Mouse (Mus musculus): ENCODE measurements around the gene Mad1l1.

Gene Mad1l1

GRCm38 (mm10) chr5:140176370-140176769 lies 145.0 kb downstream of the Mad1l1 start:
- no peak for DNase-seq (ENCODE audit: low spot score)

GRCm38 (mm10) chr5:140174814-140175490 lies 146.4 kb downstream of the Mad1l1 start:
- DNase-seq (ENCODE audit: low spot score), result no peak

- no peak for DNase-seq (ENCODE audit: low spot score)
Measured at GRCm38 (mm10) chr5:140174066-140174465, 147.3 kb downstream of the Mad1l1 start.

- DNase-seq (ENCODE audit: low spot score), result no peak
Measured at GRCm38 (mm10) chr5:140173181-140173580, 148.2 kb downstream of the Mad1l1 start.

- no peak for DNase-seq (ENCODE audit: low spot score)
Measured at GRCm38 (mm10) chr5:140171710-140172109, 149.6 kb downstream of the Mad1l1 start.

GRCm38 (mm10) chr5:140167531-140167930 lies 153.8 kb downstream of the Mad1l1 start:
- no peak for DNase-seq (ENCODE audit: low spot score)

GRCm38 (mm10) chr5:140167080-140167479 lies 154.3 kb downstream of the Mad1l1 start:
- DNase-seq (ENCODE audit: low spot score), result no peak

- DNase-seq (ENCODE audit: low spot score), result no peak
Measured at GRCm38 (mm10) chr5:140163947-140164346, 157.4 kb downstream of the Mad1l1 start.

GRCm38 (mm10) chr5:140162071-140162845 lies 159.1 kb downstream of the Mad1l1 start:
- no peak for DNase-seq (ENCODE audit: low spot score)

GRCm38 (mm10) chr5:140159007-140159406 lies 162.3 kb downstream of the Mad1l1 start:
- DNase-seq (ENCODE audit: low spot score), result no peak

GRCm38 (mm10) chr5:140157886-140158627 lies 163.3 kb downstream of the Mad1l1 start:
- no peak for DNase-seq (ENCODE audit: low spot score)

GRCm38 (mm10) chr5:140154166-140154565 lies 167.2 kb downstream of the Mad1l1 start:
- DNase-seq (ENCODE audit: low spot score), result no peak

GRCm38 (mm10) chr5:140151871-140152270 lies 169.5 kb downstream of the Mad1l1 start:
- peak; percentile 22 for DNase-seq (ENCODE audit: low spot score)

- no peak for DNase-seq (ENCODE audit: low spot score)
Measured at GRCm38 (mm10) chr5:140151180-140151579, 170.2 kb downstream of the Mad1l1 start.

GRCm38 (mm10) chr5:140150694-140151093 lies 170.7 kb downstream of the Mad1l1 start:
- DNase-seq (ENCODE audit: low spot score), result no peak

GRCm38 (mm10) chr5:140150136-140150535 lies 171.2 kb downstream of the Mad1l1 start:
- no peak for DNase-seq (ENCODE audit: low spot score)

- no peak for DNase-seq (ENCODE audit: low spot score)
Measured at GRCm38 (mm10) chr5:140149298-140149697, 172.1 kb downstream of the Mad1l1 start.

- DNase-seq (ENCODE audit: low spot score), result no peak
Measured at GRCm38 (mm10) chr5:140143541-140143940, 177.8 kb downstream of the Mad1l1 start.

GRCm38 (mm10) chr5:140141336-140141735 lies 180.0 kb downstream of the Mad1l1 start:
- DNase-seq (ENCODE audit: low spot score), result no peak

GRCm38 (mm10) chr5:140140214-140140613 lies 181.1 kb downstream of the Mad1l1 start:
- peak; percentile 79 for DNase-seq (ENCODE audit: low spot score)

GRCm38 (mm10) chr5:140135734-140136625 lies 185.4 kb downstream of the Mad1l1 start:
- no peak for DNase-seq (ENCODE audit: low spot score)

- DNase-seq (ENCODE audit: low spot score), result no peak
Measured at GRCm38 (mm10) chr5:140134021-140134420, 187.3 kb downstream of the Mad1l1 start.

Measured in embryo, embryonic 10.5 days (tissue).